In genomic region chr15:81112589-81112988, GRCm38 (mm10) we compare ENCODE assay signal across 12 mouse cellular contexts.
DNase-seq lines count a peak whose midpoint lies in the region; ATAC-seq and TF ChIP-seq lines count a peak whose summit lies in the region.
"Had no signal": no experiment of that assay in that cellular context is flagged by ENCODE, and none has a peak within 500 bp of the region (broad histone marks: within the 10 kb centered on the region; RNA-seq: fewer than 3 reads in every experiment).

No protein-coding gene starts in this region.

- 70% methylated on average over 6 of the region's 6 CpGs for WGBS in liver, adult 2 months
- WGBS in liver, embryonic 11.5 days = 44% methylated on average over 6 of the region's 6 CpGs
- WGBS in kidney, postnatal 0 days = 57% methylated on average over 6 of the region's 6 CpGs

- no peaks in the 10 kb centered on the region for H3K36me3 ChIP-seq in liver, adult 2 months (ENCODE audit: control insufficient read depth, insufficient read depth, low read length)
- no peaks in the 10 kb centered on the region for H3K36me3 ChIP-seq in liver, embryonic 11.5 days (ENCODE audit: control insufficient read depth, insufficient read depth, low read length)
- H3K36me3 ChIP-seq in kidney, postnatal 0 days (ENCODE audit: insufficient read depth, low read length) = no peaks in the 10 kb centered on the region

- H3K27me3 ChIP-seq in liver, adult 2 months (ENCODE audit: control insufficient read depth, insufficient read depth, low read length) = no peaks in the 10 kb centered on the region
- H3K27me3 ChIP-seq in liver, embryonic 11.5 days (replicated peaks; ENCODE audit: control insufficient read depth, insufficient read depth, low read length) = no peaks in the 10 kb centered on the region
- no peaks in the 10 kb centered on the region for H3K27me3 ChIP-seq in kidney, postnatal 0 days (ENCODE audit: insufficient read depth, low read length)
- H3K27me3 ChIP-seq: limb, embryonic 15.5 days had no signal

- no peaks in the 10 kb centered on the region for H3K9me3 ChIP-seq in liver, embryonic 11.5 days (ENCODE audit: control insufficient read depth, low read length)
- no peaks in the 10 kb centered on the region for H3K9me3 ChIP-seq in kidney, postnatal 0 days (replicated peaks; ENCODE audit: low read length)
- H3K9me3 ChIP-seq: limb, embryonic 15.5 days had no signal

- ATAC-seq in liver, embryonic 11.5 days (replicated peaks; ENCODE audit: low FRiP score) = no peak
- ATAC-seq in kidney, postnatal 0 days (replicated peaks; ENCODE audit: low FRiP score, low read depth) = no peak
- ATAC-seq: intestine, embryonic 16.5 days had no signal

- no peak overlapping the region for H3K4me3 ChIP-seq in liver, adult 2 months (ENCODE audit: insufficient read depth, low read depth, low read length)
- H3K4me3 ChIP-seq in liver, embryonic 11.5 days (ENCODE audit: low read depth, low read length) = no peak overlapping the region
- no peak overlapping the region for H3K4me3 ChIP-seq in kidney, postnatal 0 days (replicated peaks; ENCODE audit: low read depth, low read length)
- no peak overlapping the region for H3K4me3 ChIP-seq in left cerebral cortex, adult 2 months
- H3K4me3 ChIP-seq: erythroblast, embryonic 14.5 days; limb, embryonic 15.5 days had no signal

- H3K9ac ChIP-seq in liver, adult 2 months (ENCODE audit: low read depth, low read length) = no peak overlapping the region
- H3K9ac ChIP-seq in liver, embryonic 11.5 days (ENCODE audit: low read depth, low read length) = no peak overlapping the region
- H3K9ac ChIP-seq in kidney, postnatal 0 days (ENCODE audit: low read depth, low read length) = no peak overlapping the region
- H3K9ac ChIP-seq: limb, embryonic 15.5 days had no signal

- H3K4me2 ChIP-seq in liver, embryonic 11.5 days = no peak overlapping the region
- H3K4me2 ChIP-seq in kidney, postnatal 0 days (ENCODE audit: low read length) = no peak overlapping the region
- H3K4me2 ChIP-seq: limb, embryonic 15.5 days had no signal

- peak; percentile 93 for DNase-seq in heart, adult 11 months
- DNase-seq in heart, postnatal 14 days = no peak
- peak; percentile 47 for DNase-seq in liver, adult 2 months (ENCODE audit: extremely low read depth, low read depth, low spot score)
- no peak for DNase-seq in liver, embryonic 11.5 days (ENCODE audit: low spot score)
- DNase-seq in kidney, postnatal 0 days (ENCODE audit: low spot score) = peak; percentile 46
- peak; percentile 37 to 44 for DNase-seq in monocyte, adult 2 months (ENCODE audit: low read depth in 1 of 2, low spot score in 2 of 2)
- no peak for DNase-seq in cerebellum, postnatal 25 days
- no peak for DNase-seq in left cerebral cortex, adult 2 months (ENCODE audit: extremely low spot score in 1 of 2, low spot score in 2 of 2)
- DNase-seq: thymus, postnatal 36 days had no signal

- no peak overlapping the region for H3K27ac ChIP-seq in liver, adult 2 months (replicated peaks; ENCODE audit: insufficient read depth, low read depth, low read length)
- no peak overlapping the region for H3K27ac ChIP-seq in liver, embryonic 11.5 days (ENCODE audit: low read depth, low read length)
- no peak overlapping the region for H3K27ac ChIP-seq in kidney, postnatal 0 days
- H3K27ac ChIP-seq in left cerebral cortex, adult 2 months = no peak overlapping the region
- H3K27ac ChIP-seq: limb, embryonic 15.5 days had no signal

- intact Hi-C loops in heart, postnatal 14 days (cut with DNase I) = no loop called here
- intact Hi-C loops in left cerebral cortex, adult 2 months (cut with DNase I) = no loop called here

- TF ChIP-seq CTCF in liver, adult 2 months (IDR thresholded peaks at IDR 0.05; ENCODE audit: low read depth, low read length) = no peak
- TF ChIP-seq CTCF in kidney, postnatal 0 days (IDR thresholded peaks at IDR 0.05; ENCODE audit: low read depth) = no peak
- TF ChIP-seq CTCF in left cerebral cortex, adult 2 months (IDR thresholded peaks at IDR 0.05) = no peak

- H3K79me2 ChIP-seq in liver, adult 2 months (ENCODE audit: control insufficient read depth, insufficient read depth, low read length) = peaks cover 5% of the 10 kb centered on the region; the same call in 1 of the 2 replicates

- no peaks in the 10 kb centered on the region for H3K4me1 ChIP-seq in liver, adult 2 months (ENCODE audit: control insufficient read depth, insufficient read depth, low read length)
- H3K4me1 ChIP-seq in liver, embryonic 11.5 days (replicated peaks; ENCODE audit: control insufficient read depth, insufficient read depth, low read length) = no peaks in the 10 kb centered on the region
- H3K4me1 ChIP-seq in kidney, postnatal 0 days (replicated peaks; ENCODE audit: insufficient read depth, low read length) = no peaks in the 10 kb centered on the region

- TF ChIP-seq POLR2A in liver, adult 2 months (IDR thresholded peaks at IDR 0.05; ENCODE audit: extremely low read depth, insufficient read depth, low read length) = no peak

Comparison
In these comparisons a context has a peak if more than half of its experiments do, and no peak if none do; other contexts are left out.
1. DNase-seq: peak in heart, adult 11 months (single experiment), liver, adult 2 months (single experiment), kidney, postnatal 0 days (single experiment) and monocyte, adult 2 months (2 of 2); none in heart, postnatal 14 days (0 of 2), liver, embryonic 11.5 days (single experiment), cerebellum, postnatal 25 days (0 of 2) and left cerebral cortex, adult 2 months (0 of 2).